Mouse (Mus musculus) heart, postnatal 0 days (tissue): ENCODE measurements at regions not wholly inside any gene's neighbourhood (a gene's known extent, or its start where the extent isn't known, plus 50 kb on each side); places are given as distances from the start of the nearest gene placed in this dataset.

ENCODE experiments used
- CTCF ChIP-seq: IDR thresholded peaks from 2 replicates; pipeline ENCODE4 v1.5.1; 2016; ENCODE audit warnings: antibody characterized with exemption, control low read depth, low read depth
- EP300 ChIP-seq: IDR thresholded peaks from 2 replicates; pipeline ENCODE4 v1.6.1; 2016; ENCODE audit warnings: antibody characterized with exemption, low read depth

- TF ChIP-seq CTCF (no peak), EP300 (no peak)
Measured at GRCm38 (mm10) chr12:110045770-110046330, 233.0 kb upstream of the Dio3 start.
